Mouse (Mus musculus) liver, postnatal 0 days (tissue): ENCODE measurements around the gene Fuz.

ENCODE experiments used
- CTCF ChIP-seq: sonication (generic); IDR thresholded peaks from 2 replicates; pipeline ENCODE4 v1.5.1; 2016; ENCODE audit warnings: antibody characterized with exemption, low read depth
- EP300 ChIP-seq: IDR thresholded peaks from 2 replicates; pipeline ENCODE4 v1.6.1; 2016; ENCODE audit warnings: antibody characterized with exemption, low read depth, mild to moderate bottlenecking

- TF ChIP-seq CTCF: no peak
- no peak for TF ChIP-seq EP300
Measured at GRCm38 (mm10) chr7:44905430-44905829, 9.6 kb downstream of the Fuz start.
